Mouse (Mus musculus): ENCODE data around the gene Lin52.
"Not testable (repeated sequence)": the region's sequence is repeated elsewhere in the genome, so short reads cannot be mapped to it uniquely, and the experiment has no call there.

Lin52 gene

GRCm38 (mm10) chr12:84533706-84534486 lies 82.7 kb downstream of the Lin52 start:
- no peak for DNase-seq (ENCODE audit: low spot score in 2 of 2)

DNA sequence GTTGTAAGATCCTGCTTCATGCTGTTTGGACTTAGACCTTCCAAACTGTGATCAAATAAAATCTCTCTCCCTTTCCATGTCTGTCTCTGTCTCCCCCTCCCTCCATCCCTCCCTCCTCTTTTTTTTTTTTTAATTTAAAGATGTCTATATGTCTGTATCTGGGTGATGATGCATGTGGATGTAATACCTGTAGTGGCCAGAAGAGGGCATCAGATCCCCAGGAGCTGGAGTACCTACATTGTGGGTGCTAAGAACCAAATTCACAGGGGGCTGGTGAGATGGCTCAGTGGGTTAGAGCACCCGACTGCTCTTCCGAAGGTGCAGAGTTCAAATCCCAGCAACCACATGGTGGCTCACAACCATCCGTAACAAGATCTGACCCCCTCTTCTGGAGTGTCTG lies 88.3 kb downstream of the Lin52 start:
- not testable (repeated sequence) for DNase-seq (ENCODE audit: low spot score in 2 of 2)

GRCm38 (mm10) chr12:84541391-84541958 lies 90.3 kb downstream of the Lin52 start:
- DNase-seq (ENCODE audit: low spot score in 2 of 2) = no peak

GRCm38 (mm10) chr12:84546028-84546427 lies 94.8 kb downstream of the Lin52 start:
- DNase-seq (ENCODE audit: low spot score in 2 of 2) = peak; percentile 13 to 43

- no peak for DNase-seq (ENCODE audit: low spot score in 2 of 2)
Measured at GRCm38 (mm10) chr12:84546577-84547085, 95.4 kb downstream of the Lin52 start.

DNA sequence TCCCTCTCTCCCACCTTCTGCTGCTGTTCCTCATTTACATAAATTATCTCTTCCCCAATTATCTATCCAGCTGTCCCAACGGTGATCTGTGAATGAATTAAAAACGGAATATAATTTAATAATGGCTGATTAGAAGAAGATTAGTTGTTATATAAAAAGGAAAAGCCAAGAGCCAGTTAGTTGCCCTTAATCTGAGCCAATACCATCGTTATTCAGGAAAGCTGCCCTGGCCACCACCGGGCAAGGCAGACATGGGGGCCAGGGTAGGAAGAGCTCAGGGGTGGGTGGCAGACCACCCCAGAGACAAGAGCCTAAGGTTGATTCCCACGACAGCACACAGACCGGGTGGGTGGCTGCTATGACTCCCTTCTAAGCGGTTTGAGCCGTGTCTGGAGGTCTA lies 97.0 kb downstream of the Lin52 start:
- no peak for DNase-seq (ENCODE audit: low spot score in 2 of 2)

DNA sequence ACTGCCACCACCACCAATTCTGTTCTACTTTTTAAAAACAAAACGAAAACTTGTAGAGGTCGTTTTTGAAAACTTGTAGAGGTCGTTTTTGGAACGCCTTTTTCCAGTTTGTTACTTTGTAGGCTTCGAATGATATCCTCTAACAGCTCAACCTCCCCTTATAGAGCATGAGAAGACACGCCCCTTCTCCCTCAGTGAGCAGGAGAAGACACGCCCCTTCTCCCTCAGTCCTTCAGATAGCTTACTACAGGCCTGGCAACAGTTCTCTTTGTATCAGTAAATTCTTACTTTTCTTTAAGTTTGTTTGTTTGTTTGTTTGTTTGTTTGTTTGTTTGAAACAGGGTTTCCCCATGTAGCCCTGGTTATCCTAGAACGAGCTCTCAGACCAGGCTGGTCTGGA lies 104.0 kb downstream of the Lin52 start:
- no peak for DNase-seq (ENCODE audit: low spot score in 2 of 2)

DNA sequence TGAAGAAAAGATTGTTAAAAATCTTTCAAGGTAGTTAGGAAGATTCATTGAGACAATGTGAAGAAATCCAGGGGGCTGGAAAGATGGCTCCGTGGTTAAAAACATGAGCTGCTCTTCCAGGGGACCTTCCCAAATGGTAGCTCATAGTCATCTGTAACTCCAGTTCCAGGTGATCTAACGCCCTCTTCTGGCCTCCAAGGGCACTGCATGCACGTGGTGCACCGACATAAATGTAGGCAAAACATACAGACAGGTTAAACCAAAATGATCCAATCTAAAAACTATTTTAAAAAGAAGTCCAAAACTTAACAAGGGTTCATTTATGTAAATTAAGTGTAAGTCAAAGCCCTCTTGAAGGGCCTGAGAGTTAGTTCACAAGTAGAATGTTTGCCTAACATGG lies 111.3 kb downstream of the Lin52 start:
- DNase-seq (ENCODE audit: low spot score in 2 of 2) = no peak

- no peak for DNase-seq (ENCODE audit: low spot score in 2 of 2)
Measured at GRCm38 (mm10) chr12:84567576-84567975, 116.4 kb downstream of the Lin52 start.

DNA sequence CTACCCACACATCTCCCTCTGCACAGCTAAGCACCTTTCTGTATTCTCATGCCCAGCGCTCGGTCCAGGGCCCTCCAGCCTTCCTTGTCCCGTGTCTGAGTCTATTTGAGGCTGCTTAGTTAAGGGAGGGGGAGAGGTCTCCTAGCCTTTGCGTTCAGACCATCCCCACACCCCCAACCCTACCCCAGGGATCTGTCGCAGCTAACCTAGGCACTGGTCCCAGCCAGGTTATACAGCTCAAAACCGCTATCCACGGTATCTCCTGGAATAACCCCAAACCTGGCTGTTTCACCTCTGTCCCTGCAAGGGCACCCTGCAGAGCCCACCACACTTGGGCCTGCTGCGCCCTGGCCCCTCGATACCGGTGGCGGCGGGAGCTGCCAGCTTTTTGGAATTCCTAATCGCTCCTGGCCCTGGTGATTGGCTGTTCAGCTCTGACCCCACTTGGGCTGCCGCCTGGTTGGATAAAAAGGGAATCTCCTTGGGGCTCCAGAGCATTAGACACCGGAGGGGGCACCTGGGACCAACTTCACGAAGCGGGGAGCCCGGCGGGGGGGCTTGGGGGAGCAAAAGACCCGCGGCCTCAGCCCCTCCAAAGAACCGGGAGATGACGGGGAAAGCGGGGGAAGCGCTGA lies 118.2 kb downstream of the Lin52 start, which contains the start of gene Vsx2:
Vsx2 (plus strand) TSS at position 427 of the 635 bp plus-strand sequence.
- no peak for DNase-seq (ENCODE audit: low spot score in 2 of 2)

- no peak for DNase-seq (ENCODE audit: low spot score in 2 of 2)
Measured at GRCm38 (mm10) chr12:84569976-84570693, 118.9 kb downstream of the Lin52 start.

- no peak for DNase-seq (ENCODE audit: low spot score in 2 of 2)
Measured at GRCm38 (mm10) chr12:84570694-84571415, 119.6 kb downstream of the Lin52 start.

GRCm38 (mm10) chr12:84571466-84572340 lies 120.5 kb downstream of the Lin52 start:
- peak in 1 of 2 experiments; percentile 38 for DNase-seq (ENCODE audit: low spot score in 2 of 2)

DNA sequence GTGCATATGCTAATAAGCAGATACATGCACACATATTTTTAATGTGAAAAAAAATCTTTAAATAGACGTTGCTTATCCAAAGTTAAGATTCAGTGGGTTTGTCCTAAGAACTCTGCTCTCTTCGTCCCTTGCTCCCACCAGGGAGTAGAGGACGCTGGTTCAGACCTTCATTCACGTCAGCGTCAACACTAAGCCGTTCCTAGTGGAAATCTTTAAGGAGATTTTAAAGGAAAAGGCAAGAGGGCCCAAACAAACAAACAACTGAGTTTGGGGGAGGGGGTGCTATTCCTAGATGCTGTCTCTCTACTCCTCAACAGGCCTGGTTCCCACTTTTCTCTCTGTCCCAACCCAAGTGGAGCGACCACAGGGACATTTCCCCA lies 121.1 kb downstream of the Lin52 start:
- no peak for DNase-seq (ENCODE audit: low spot score in 2 of 2)

- no peak for DNase-seq (ENCODE audit: low spot score in 2 of 2)
Measured at GRCm38 (mm10) chr12:84573094-84573493, 121.9 kb downstream of the Lin52 start.

DNA sequence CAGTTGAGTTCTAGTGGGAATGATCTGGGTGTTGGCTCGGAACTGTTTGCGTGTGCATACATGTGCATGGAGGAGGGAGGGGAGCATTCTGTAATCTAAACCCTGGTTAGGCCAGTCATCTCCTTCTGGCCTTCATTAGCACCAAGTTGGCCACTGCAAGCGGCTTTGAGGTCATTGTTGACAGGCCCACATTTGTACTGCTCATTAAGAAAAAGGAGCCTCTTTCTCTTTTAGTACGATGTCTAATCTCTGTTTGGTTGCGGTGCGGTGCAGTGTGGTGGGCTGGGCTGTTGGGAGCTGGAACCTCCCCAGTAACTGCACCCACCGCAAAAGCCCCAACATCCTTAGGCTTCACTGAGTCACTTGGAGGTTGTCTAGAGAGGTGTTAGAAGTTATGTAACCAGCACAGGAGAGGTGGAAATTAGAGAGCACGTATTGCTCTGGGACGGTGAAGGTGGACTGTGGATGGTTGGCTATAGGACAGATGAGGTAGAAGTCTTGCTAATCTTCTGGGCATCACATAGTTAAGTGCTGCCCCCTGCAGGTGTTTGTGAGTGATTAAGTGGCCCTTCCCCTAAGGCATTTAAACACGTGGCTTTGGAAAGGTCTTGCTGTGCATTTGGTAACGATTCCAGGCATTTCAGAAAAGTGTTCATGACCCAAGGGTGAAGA lies 126.7 kb downstream of the Lin52 start:
- no peak for DNase-seq (ENCODE audit: low spot score in 2 of 2)

GRCm38 (mm10) chr12:84578440-84578770 lies 127.2 kb downstream of the Lin52 start:
- no peak for DNase-seq (ENCODE audit: low spot score in 2 of 2)

DNA sequence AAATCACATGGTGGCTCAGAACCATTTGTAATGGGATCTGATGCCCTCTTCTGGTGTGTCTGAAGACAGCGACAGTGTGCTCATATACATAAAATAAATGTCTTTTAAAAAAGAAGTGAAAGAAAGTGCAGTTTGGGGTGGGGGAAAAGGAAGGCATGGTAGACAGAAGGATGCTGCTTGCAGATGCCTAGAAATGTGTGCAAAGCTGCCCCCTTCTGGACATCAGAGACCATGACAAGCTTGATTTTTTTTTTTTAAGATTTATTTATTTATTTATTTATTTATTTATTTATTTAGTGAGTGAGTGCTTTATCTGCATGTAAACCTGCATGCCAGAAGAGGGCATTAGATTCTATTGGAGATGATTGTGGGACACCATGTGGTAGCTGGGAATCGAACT lies 130.1 kb downstream of the Lin52 start:
- no peak for DNase-seq (ENCODE audit: low spot score in 2 of 2)

GRCm38 (mm10) chr12:84589825-84590761 lies 138.9 kb downstream of the Lin52 start:
- peak; percentile 76 to 96 for DNase-seq (ENCODE audit: low spot score in 2 of 2)
